Mouse (Mus musculus) megakaryocyte, embryonic 14.5 days (primary cell): Measurements from ENCODE around the gene Plekha8.

Experiments
- FLI1 ChIP-seq: IDR thresholded peaks from 2 replicates; pipeline ENCODE4 v1.6.1; 2012; ENCODE audit warnings: low read length, inconsistent platforms, mixed read lengths
- GATA1 ChIP-seq: IDR thresholded peaks from 3 replicates; pipeline ENCODE4 v1.6.1; 2012; ENCODE audit warnings: mixed read lengths, low read length, inconsistent platforms, borderline replicate concordance

DNA sequence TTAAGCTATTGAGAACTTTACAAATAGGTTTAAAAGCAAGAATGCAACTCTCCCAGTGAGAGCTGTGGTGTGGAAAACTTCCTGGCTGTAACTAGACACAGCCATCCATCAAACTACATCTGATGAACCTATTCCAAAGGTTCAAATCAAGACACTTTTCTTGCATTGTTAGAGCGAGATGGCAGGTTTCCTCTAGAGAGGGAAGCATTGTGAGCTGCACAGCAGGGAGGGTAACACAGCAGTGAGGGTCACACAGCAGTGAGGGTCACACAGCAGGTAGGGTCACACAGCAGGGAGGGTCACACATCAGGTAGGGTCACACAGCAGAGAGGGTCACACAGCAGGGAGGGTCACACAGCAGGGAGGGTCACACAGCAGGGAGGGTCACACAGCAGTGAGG lies 6.7 kb upstream of the Plekha8 start:
- TF ChIP-seq GATA1 (no peak), FLI1 (no peak)
